Mouse (Mus musculus) G1E (cell line): ENCODE measurements at regions not wholly inside any gene's neighbourhood (a gene's known extent, or its start where the extent isn't known, plus 50 kb on each side); places are given as distances from the start of the nearest gene placed in this dataset.

Experiments
- ATAC-seq: 2 replicates; pipeline ENCODE4 v1.8.0; 2016; ENCODE audit warnings: mild to moderate bottlenecking; ENCODE audit not compliant: insufficient number of reproducible peaks, poor library complexity, low FRiP score, severe bottlenecking; ENCODE audit errors: extremely low read depth
- DNase-seq: peaks from one replicate; pipeline ENCODE4 v3.0.0; 2012; ENCODE audit warnings: low spot score
- H3K27me3 ChIP-seq: 2 replicates; pipeline ENCODE4 v1.6.1; 2012; ENCODE audit warnings: mild to moderate bottlenecking, low read length, inconsistent platforms; ENCODE audit not compliant: insufficient read depth
- H3K36me3 ChIP-seq: replicated peaks from 2 replicates; pipeline ENCODE3; 2012; ENCODE audit warnings: mild to moderate bottlenecking, inconsistent platforms
- H3K4me1 ChIP-seq: 2 replicates; pipeline ENCODE4 v1.6.1; 2012; ENCODE audit warnings: low read depth, low read length, inconsistent platforms, mixed read lengths; ENCODE audit not compliant: insufficient read depth
- H3K4me3 ChIP-seq: 2 replicates; pipeline ENCODE4 v1.5.1; 2012; ENCODE audit warnings: low read depth, mild to moderate bottlenecking, inconsistent platforms, low read length, moderate library complexity, mixed read lengths
- H3K9me3 ChIP-seq: replicated peaks from 2 replicates; pipeline ENCODE4 v1.6.1; 2012; ENCODE audit warnings: inconsistent platforms
- CTCF ChIP-seq: IDR thresholded peaks from 2 replicates; pipeline ENCODE4 v1.5.1; 2012; ENCODE audit warnings: low read depth, low read length, inconsistent platforms, mixed read lengths
- GATA1 ChIP-seq: IDR thresholded peaks from 2 replicates; pipeline ENCODE4 v1.6.1; 2012; ENCODE audit warnings: borderline replicate concordance, low read length, inconsistent platforms, mixed read lengths
- GATA2 ChIP-seq: IDR thresholded peaks from 2 replicates; pipeline ENCODE4 v1.6.1; 2012; ENCODE audit warnings: low read depth, low read length, inconsistent platforms, borderline replicate concordance
- POLR2AphosphoS5 ChIP-seq: IDR thresholded peaks from 2 replicates; pipeline ENCODE4 v1.6.1; 2012; ENCODE audit warnings: low read depth, low read length, inconsistent platforms; ENCODE audit not compliant: insufficient replicate concordance
- TAL1 ChIP-seq: conservative IDR thresholded peaks from 2 replicates; pipeline ENCODE4 v1.6.1; 2012; ENCODE audit warnings: low read depth, low read length, inconsistent platforms, mixed read lengths

- H3K27me3 ChIP-seq, result no peaks in the 10 kb centered on the region
- H3K36me3 ChIP-seq, result no peaks in the 10 kb centered on the region
- H3K4me3 ChIP-seq, result no peak overlapping the region; the same call in 1 of the 2 replicates
- H3K9me3 ChIP-seq, result no peaks in the 10 kb centered on the region
- peaks cover 49% of the 10 kb centered on the region for H3K4me1 ChIP-seq
- DNase-seq, result peak; percentile 25
- TF ChIP-seq GATA2, result no peak
- TF ChIP-seq POLR2AphosphoS5, result no peak
- TF ChIP-seq CTCF, result no peak
- TF ChIP-seq TAL1, result peak; percentile 91
- peak; percentile 90 for ATAC-seq
These were observed 118.5 kb downstream of the Ccdc50 start for GRCm38 (mm10) chr16:27507212-27507611.

GRCm38 (mm10) chr16:27523527-27524121 is 135.0 kb downstream of the Ccdc50 start:
- no peak for ATAC-seq
- no peak for DNase-seq
- H3K9me3 ChIP-seq, result no peaks in the 10 kb centered on the region

GRCm38 (mm10) chr16:27526669-27527068 is 138.0 kb downstream of the Ccdc50 start:
- Histone ChIP-seq H3K27me3 (no peaks in the 10 kb centered on the region), H3K9me3 (no peaks in the 10 kb centered on the region), H3K4me1 (peaks cover 15% of the 10 kb centered on the region), H3K36me3 (no peaks in the 10 kb centered on the region), H3K4me3 (no peak overlapping the region)
- no peak for ATAC-seq
- no peak for TF ChIP-seq TAL1
- no peak for TF ChIP-seq GATA1
- TF ChIP-seq POLR2AphosphoS5, result no peak
- TF ChIP-seq CTCF, result no peak
- no peak for TF ChIP-seq GATA2
- no peak for DNase-seq

More at GRCm38 (mm10) chr16:27523527-27524121, 135.0 kb downstream of the Ccdc50 start:
- no peaks in the 10 kb centered on the region for H3K27me3 ChIP-seq
- peaks cover 6% of the 10 kb centered on the region for H3K4me1 ChIP-seq
- H3K4me3 ChIP-seq, result no peak overlapping the region; the same call in 1 of the 2 replicates
- TF ChIP-seq TAL1, result no peak
- no peaks in the 10 kb centered on the region for H3K36me3 ChIP-seq

GRCm38 (mm10) chr16:27530634-27531033 is 142.0 kb downstream of the Ccdc50 start:
- ATAC-seq, result no peak
- H3K4me3 ChIP-seq, result no peak overlapping the region

More at GRCm38 (mm10) chr16:27530634-27531033, 142.0 kb downstream of the Ccdc50 start:
- Histone ChIP-seq H3K27me3 (no peaks in the 10 kb centered on the region), H3K36me3 (no peaks in the 10 kb centered on the region), H3K4me1 (peaks cover 12% of the 10 kb centered on the region), H3K9me3 (no peaks in the 10 kb centered on the region)
- DNase-seq, result no peak
- TF ChIP-seq CTCF (no peak), POLR2AphosphoS5 (no peak), GATA2 (no peak), TAL1 (no peak), GATA1 (no peak)
